ENCODE assay signal across 8 mouse cellular contexts in the genomic region with DNA sequence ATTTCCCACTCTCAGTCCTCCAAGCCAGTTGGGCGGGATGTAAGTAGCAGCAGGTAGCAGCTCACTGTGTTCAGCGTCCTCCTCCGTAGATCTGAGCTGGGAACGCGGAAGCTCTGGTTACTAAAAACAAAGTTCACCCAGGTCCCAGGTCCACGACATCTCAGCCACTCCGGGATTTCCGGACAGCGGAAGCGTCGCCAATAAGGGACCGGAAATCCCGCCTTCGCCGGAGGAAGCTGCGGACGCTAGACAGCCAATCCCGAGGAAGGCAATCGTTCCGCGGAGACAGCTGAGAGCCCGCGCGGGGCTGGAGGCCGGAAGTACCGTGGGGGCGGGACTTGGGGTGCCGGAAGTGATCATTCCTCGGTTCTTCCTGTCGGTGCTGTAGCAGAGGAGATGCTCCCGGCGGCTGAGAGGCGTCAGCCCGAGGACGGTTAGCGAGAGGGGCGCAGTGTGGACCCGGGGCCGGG. TPM values are rescaled to one million over a fixed set of nuclear protein-coding genes. Genes with fewer than 3 reads are reported as not detected.
DNase-seq lines count a peak whose midpoint lies in the region; ATAC-seq lines count a peak whose summit lies in the region.

Pigm (plus strand) TSS at position 349 of the 470 bp plus-strand sequence.

- H3K9ac ChIP-seq in lung, embryonic 16.5 days (ENCODE audit: low read length) = peak within 1 kb of the TSS; percentile 84

- H3K27me3 ChIP-seq in lung, embryonic 16.5 days (ENCODE audit: control insufficient read depth, insufficient read depth, low read depth, low read length) = no peaks in the 10 kb centered on the region

- DNase-seq in MEL-GATA-1-ER (ENCODE audit: extremely low read depth, low read depth) = peak; percentile 97
- DNase-seq in cerebellum, adult 8-10 months = peak; percentile 97
- DNase-seq in forelimb bud, embryonic 11.5 days (ENCODE audit: low read depth, low spot score) = peak; percentile 98
- peak; percentile 94 for DNase-seq in layer of hippocampus, adult 9-10 months (ENCODE audit: low spot score)
- DNase-seq in ovary, postnatal 10 days (ENCODE audit: low spot score) = peak; percentile 83
- DNase-seq in thymus, postnatal 10 days (ENCODE audit: low spot score in 2 of 2) = peak; percentile 97 to 99

- H3K36me3 ChIP-seq in lung, embryonic 16.5 days (ENCODE audit: control insufficient read depth, insufficient read depth, low read length) = peaks cover 5% of the 10 kb centered on the region

- peaks cover 26% of the 10 kb centered on the region for H3K4me1 ChIP-seq in lung, embryonic 16.5 days (replicated peaks; ENCODE audit: control insufficient read depth, insufficient read depth, low read length)

- ATAC-seq in hematopoietic stem cell, adult 5-6 weeks (replicated peaks in 1 of 2; ENCODE audit: insufficient read depth in 1 of 2, low FRiP score in 2 of 2, low TSS enrichment in 1 of 2, low read depth in 1 of 2, poor library complexity in 2 of 2, severe bottlenecking in 2 of 2) = peak; percentile 95 to 96
- ATAC-seq in lung, embryonic 16.5 days (ENCODE audit: low read depth) = peak; percentile 99

- under 1% methylated on average over 38 of the region's 39 CpGs for WGBS in lung, embryonic 16.5 days

- H3K4me3 ChIP-seq in lung, embryonic 16.5 days (ENCODE audit: low read length) = peak within 1 kb of the TSS; percentile 83

- H3K4me2 ChIP-seq in lung, embryonic 16.5 days (ENCODE audit: low read depth, low read length) = peak within 1 kb of the TSS; percentile 98

- peak within 1 kb of the TSS; percentile 88 for H3K27ac ChIP-seq in lung, embryonic 16.5 days (ENCODE audit: low read length)

- H3K9me3 ChIP-seq in lung, embryonic 16.5 days (ENCODE audit: control insufficient read depth, low read length) = no peaks in the 10 kb centered on the region

RNA-seq across cellular contexts. Expression of gene Pigm, which starts in this region (rescaled TPM):
- total RNA-seq in hematopoietic stem cell, adult 5-6 weeks (2017) = 17.4 and 19.5 TPM in 2 replicates
- polyA plus RNA-seq in lung, embryonic 16.5 days (2015; fragmentation: Nextera tagmentation; extraction: Ambion mirVana) = 5.0 and 6.2 TPM in 2 replicates

Comparison
In these comparisons a context has a peak if more than half of its experiments do, and no peak if none do; other contexts are left out.
1. Peak in every context shown above with its lines: DNase-seq, ATAC-seq, H3K4me3 ChIP-seq and H3K27ac ChIP-seq.